Mouse (Mus musculus) cerebral cortex, adult 2 months (tissue): ENCODE results near the gene Ssxb9.

Experiments
- WGBS: fragments of 180-500 bp; shearing (Covaris S2); methylation state at CpG from one replicate; pipeline ENCODE4 v1.1.7; 2018; 5-methylcytosine and 5-hydroxymethylcytosine counted together

Ssxb9 gene

GRCm38 (mm10) chrX:8366678-8367077, at the start of gene Ssxb9:
Ssxb9 (plus strand) TSS chrX:8366978.
- WGBS = 10% methylated on average over 1 of the region's 1 CpGs

DNA sequence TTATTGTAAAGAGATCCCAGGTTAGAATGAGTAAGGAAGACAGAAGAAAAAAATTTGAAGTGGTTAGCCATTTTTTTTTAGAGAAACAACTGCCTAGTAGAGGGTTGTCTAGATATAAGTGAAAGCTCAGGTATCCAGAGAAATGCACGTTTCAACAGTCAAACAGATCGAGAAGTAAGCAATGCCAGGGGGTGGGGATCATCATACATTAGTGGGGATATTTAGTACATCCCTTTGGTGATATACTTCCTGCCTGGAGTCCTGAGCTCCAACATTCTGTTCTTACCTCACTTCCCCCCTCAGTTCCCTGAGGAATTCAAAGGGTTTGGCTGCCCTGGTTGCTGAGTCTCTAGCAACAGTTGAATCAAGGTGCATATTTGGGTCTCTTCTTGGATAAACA, 39.7 kb upstream of the Ssxb9 start, which contains the start of gene Ssxb10:
Ssxb10 (plus strand) TSS at position 301 of the 400 bp plus-strand sequence.
- 66% methylated on average over 2 of the region's 2 CpGs for WGBS

DNA sequence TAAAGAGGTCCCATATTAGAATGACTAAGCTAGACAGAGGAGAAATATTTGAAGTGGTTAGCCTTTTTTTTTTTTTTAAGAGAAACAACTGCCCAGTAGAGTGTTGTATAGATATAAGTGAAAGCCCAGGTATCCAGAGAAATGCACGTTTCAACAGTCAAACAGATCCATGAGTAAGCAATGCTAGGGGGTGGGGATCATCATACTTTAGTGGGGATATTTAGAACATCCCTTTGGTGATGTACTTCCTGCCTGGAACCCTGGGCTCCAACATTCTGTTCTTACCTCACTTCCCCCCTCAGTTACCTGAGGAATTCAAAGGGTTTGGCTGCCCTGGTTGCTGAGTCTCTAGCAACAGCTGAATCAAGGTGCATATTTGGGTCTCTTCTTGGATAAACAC, 46.2 kb downstream of the Ssxb9 start, which contains the start of gene Ssxb1:
Ssxb1 (plus strand) TSS at position 301 of the 400 bp plus-strand sequence.
- 29% methylated on average over 1 of the region's 1 CpGs for WGBS
